Mouse (Mus musculus): Measurements from ENCODE around the gene Ifitm2. TPM values are rescaled to one million over a fixed set of nuclear protein-coding genes. Genes with fewer than 3 reads are reported as not detected.
"Not testable (repeated sequence)": the region's sequence is repeated elsewhere in the genome, so short reads cannot be mapped to it uniquely, and the experiment has no call there.

Ifitm2 gene
- polyA plus RNA-seq, 1 experiment from 2014 or later: 738 TPM

GRCm38 (mm10) chr7:140970931-140971330 is 15.1 kb upstream of the Ifitm2 start:
- Histone ChIP-seq H3K4me2 (replicated peaks; ENCODE audit: low read depth) (no peak overlapping the region; the same call in 1 of the 2 replicates), H3K9ac (ENCODE audit: low read depth, low read length) (no peak overlapping the region), H3K27ac (ENCODE audit: low read depth, low read length) (no peak overlapping the region), H3K4me1 (replicated peaks; ENCODE audit: control insufficient read depth, insufficient read depth, low read length) (0 out of 2 replicates have a peak, but pooled peaks cover 7% of the 10 kb centered on the region), H3K4me3 (ENCODE audit: low read depth, low read length) (no peak overlapping the region), H3K9me3 (ENCODE audit: control insufficient read depth) (no peaks in the 10 kb centered on the region), H3K27me3 (replicated peaks; ENCODE audit: control insufficient read depth, insufficient read depth, low read length) (no peaks in the 10 kb centered on the region), H3K36me3 (ENCODE audit: control insufficient read depth, insufficient read depth) (no peaks in the 10 kb centered on the region)
- ATAC-seq: no peak
- TF ChIP-seq CTCF (IDR thresholded peaks at IDR 0.05; ENCODE audit: low read depth): no peak
- WGBS: 53% methylated on average over 7 of the region's 7 CpGs

GRCm38 (mm10) chr7:140968710-140969109 is 12.9 kb upstream of the Ifitm2 start:
- peak overlapping the region; percentile 14 for H3K4me3 ChIP-seq (ENCODE audit: low read depth, low read length)
- 42% methylated on average over 3 of the region's 3 CpGs for WGBS
- not testable (repeated sequence) for H3K9ac ChIP-seq (ENCODE audit: low read depth, low read length); ATAC-seq; H3K27ac ChIP-seq (ENCODE audit: low read depth, low read length); H3K9me3 ChIP-seq (ENCODE audit: control insufficient read depth); H3K27me3 ChIP-seq (replicated peaks; ENCODE audit: control insufficient read depth, insufficient read depth, low read length); H3K36me3 ChIP-seq (ENCODE audit: control insufficient read depth, insufficient read depth); H3K4me1 ChIP-seq (replicated peaks; ENCODE audit: control insufficient read depth, insufficient read depth, low read length)
- H3K4me2 ChIP-seq (replicated peaks; ENCODE audit: low read depth): peak overlapping the region; percentile 42

- Histone ChIP-seq H3K4me1 (replicated peaks; ENCODE audit: control insufficient read depth, insufficient read depth, low read length) (0 out of 2 replicates have a peak, but pooled peaks cover 7% of the 10 kb centered on the region), H3K9ac (ENCODE audit: low read depth, low read length) (no peak overlapping the region), H3K27me3 (replicated peaks; ENCODE audit: control insufficient read depth, insufficient read depth, low read length) (no peaks in the 10 kb centered on the region), H3K36me3 (ENCODE audit: control insufficient read depth, insufficient read depth) (no peaks in the 10 kb centered on the region), H3K4me3 (ENCODE audit: low read depth, low read length) (peak overlapping the region; percentile 20; the same call in 1 of the 2 replicates), H3K9me3 (ENCODE audit: control insufficient read depth) (no peaks in the 10 kb centered on the region), H3K4me2 (replicated peaks; ENCODE audit: low read depth) (peak overlapping the region; percentile 42), H3K27ac (ENCODE audit: low read depth, low read length) (0 out of 2 replicates have a peak overlapping the region, but pooled peaks have one; percentile 2)
- WGBS: 21% methylated on average over 14 of the region's 14 CpGs
- ATAC-seq: peak; percentile 41; the same call in 1 of the 2 replicates
- peak; percentile 27 for TF ChIP-seq CTCF (IDR thresholded peaks at IDR 0.05; ENCODE audit: low read depth)
Observed at GRCm38 (mm10) chr7:140967862-140968591, 12.2 kb upstream of the Ifitm2 start.

- H3K27me3 ChIP-seq (replicated peaks; ENCODE audit: control insufficient read depth, insufficient read depth, low read length): no peaks in the 10 kb centered on the region
- H3K4me1 ChIP-seq (replicated peaks; ENCODE audit: control insufficient read depth, insufficient read depth, low read length): 0 out of 2 replicates have a peak, but pooled peaks cover 7% of the 10 kb centered on the region
- no peak for ATAC-seq
- peak within 1 kb of the TSS; percentile 42; the same call in 1 of the 2 replicates for H3K4me2 ChIP-seq (replicated peaks; ENCODE audit: low read depth)
- H3K9me3 ChIP-seq (ENCODE audit: control insufficient read depth): no peaks in the 10 kb centered on the region
- no peak within 1 kb of the TSS for H3K9ac ChIP-seq (ENCODE audit: low read depth, low read length)
- TF ChIP-seq CTCF (IDR thresholded peaks at IDR 0.05; ENCODE audit: low read depth): no peak
- H3K27ac ChIP-seq (ENCODE audit: low read depth, low read length): no peak within 1 kb of the TSS
- no peaks in the 10 kb centered on the region for H3K36me3 ChIP-seq (ENCODE audit: control insufficient read depth, insufficient read depth)
- WGBS: 93% methylated on average over 4 of the region's 4 CpGs
- H3K4me3 ChIP-seq (ENCODE audit: low read depth, low read length): peak within 1 kb of the TSS; percentile 20; the same call in 1 of the 2 replicates
Observed at GRCm38 (mm10) chr7:140966921-140967320, 11.1 kb upstream of the Ifitm2 start, which contains the start of gene Ifitm1. TSS of gene Ifitm1 (plus strand) at chr7:140967221.

- TF ChIP-seq CTCF (IDR thresholded peaks at IDR 0.05; ENCODE audit: low read depth): no peak
- Histone ChIP-seq H3K9ac (ENCODE audit: low read depth, low read length) (no peak overlapping the region), H3K4me1 (replicated peaks; ENCODE audit: control insufficient read depth, insufficient read depth, low read length) (no peaks in the 10 kb centered on the region), H3K4me3 (ENCODE audit: low read depth, low read length) (no peak overlapping the region), H3K9me3 (ENCODE audit: control insufficient read depth) (no peaks in the 10 kb centered on the region), H3K27me3 (replicated peaks; ENCODE audit: control insufficient read depth, insufficient read depth, low read length) (no peaks in the 10 kb centered on the region), H3K36me3 (ENCODE audit: control insufficient read depth, insufficient read depth) (no peaks in the 10 kb centered on the region), H3K27ac (ENCODE audit: low read depth, low read length) (no peak overlapping the region), H3K4me2 (replicated peaks; ENCODE audit: low read depth) (no peak overlapping the region)
- no peak for ATAC-seq
- 81% methylated on average over 2 of the region's 2 CpGs for WGBS
Observed at GRCm38 (mm10) chr7:140962733-140963132, 6.9 kb upstream of the Ifitm2 start.

GRCm38 (mm10) chr7:140961416-140961815 is 5.6 kb upstream of the Ifitm2 start:
- Histone ChIP-seq H3K4me2 (replicated peaks; ENCODE audit: low read depth) (no peak overlapping the region), H3K9me3 (ENCODE audit: control insufficient read depth) (no peaks in the 10 kb centered on the region), H3K27ac (ENCODE audit: low read depth, low read length) (no peak overlapping the region), H3K36me3 (ENCODE audit: control insufficient read depth, insufficient read depth) (no peaks in the 10 kb centered on the region), H3K9ac (ENCODE audit: low read depth, low read length) (no peak overlapping the region), H3K27me3 (replicated peaks; ENCODE audit: control insufficient read depth, insufficient read depth, low read length) (no peaks in the 10 kb centered on the region), H3K4me3 (ENCODE audit: low read depth, low read length) (no peak overlapping the region), H3K4me1 (replicated peaks; ENCODE audit: control insufficient read depth, insufficient read depth, low read length) (no peaks in the 10 kb centered on the region)
- 95% methylated on average over 2 of the region's 2 CpGs for WGBS
- no peak for TF ChIP-seq CTCF (IDR thresholded peaks at IDR 0.05; ENCODE audit: low read depth)
- ATAC-seq: no peak

All from intestine, postnatal 0 days (tissue).